Mouse (Mus musculus): Measurements from ENCODE around the gene 2900026A02Rik.

DNA sequence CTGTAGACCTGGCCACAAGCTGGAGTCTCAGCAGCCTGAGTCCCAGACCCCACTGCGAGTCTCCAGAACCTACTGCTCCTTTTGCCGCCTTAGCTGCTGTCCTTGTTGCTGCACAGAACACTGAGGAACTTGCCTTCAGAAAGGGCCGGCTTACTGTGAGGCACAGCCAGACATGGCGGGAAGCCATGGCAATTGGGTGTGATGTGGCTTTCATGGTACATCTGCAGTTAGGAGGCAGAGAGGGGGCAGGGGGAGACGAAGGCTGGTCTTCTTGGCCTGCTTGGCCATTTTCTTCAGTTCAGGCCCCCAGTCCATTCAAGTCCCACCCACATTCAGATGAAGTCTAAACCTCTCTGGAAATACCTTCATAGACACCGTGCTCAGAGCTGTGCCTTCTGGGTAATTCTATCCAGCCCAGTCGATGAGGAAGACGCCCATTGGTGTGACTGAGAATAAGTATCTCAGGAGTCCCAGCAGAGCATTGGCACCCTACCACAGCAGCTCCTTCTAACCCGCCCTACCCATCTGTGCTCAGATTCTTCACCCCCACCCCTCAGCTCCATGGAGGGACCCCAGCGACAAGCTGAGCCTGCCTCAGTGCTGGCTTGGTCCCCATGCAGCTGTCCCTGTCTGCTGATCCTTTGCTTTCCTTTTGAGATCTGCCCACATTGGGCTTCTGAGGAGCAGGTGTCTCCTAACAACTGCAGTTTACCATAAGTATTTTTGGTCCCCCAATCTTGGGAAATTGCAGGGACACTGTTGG, 175.3 kb downstream of the 2900026A02Rik start:
- TF ChIP-seq CTCF (IDR thresholded peaks at IDR 0.05; ENCODE audit: low read depth, low read length): no peak
- TF ChIP-seq POLR2A (IDR thresholded peaks at IDR 0.05; ENCODE audit: borderline replicate concordance, low read depth, low read length): no peak

Data from bone marrow macrophage, adult 2 months (primary cell).